Mouse (Mus musculus) left cerebral cortex, postnatal 4 days (tissue): Measurements from ENCODE around the gene Lrrc73. TPM values are rescaled to one million over a fixed set of nuclear protein-coding genes. Genes with fewer than 3 reads are reported as not detected.

Source experiments
- DNase-seq: peaks from one replicate; pipeline ENCODE4 v3.0.0-alpha.2; 2022
- intact Hi-C: fragments of 180-260 bp; cut with DNase I; formaldehyde crosslinking; loops from one replicate; pipeline ENCODE4 v1.15.1; 2025
- total RNA-seq, 2 experiments: library from RNA; stranded (reverse); gene quantifications; 2 replicates each; pipeline ENCODE4 v1.2.3; 2021

Gene Lrrc73
- total RNA-seq, 2 experiments from 2014 or later, result 84.5 to 94.1 TPM

- intact Hi-C loops, result no loop called here
- no peak for DNase-seq
These were observed 5.1 kb downstream of the Lrrc73 start for GRCm38 (mm10) chr17:46258279-46259053.

GRCm38 (mm10) chr17:46259675-46260074, 6.3 kb downstream of the Lrrc73 start:
- no peak for DNase-seq
- intact Hi-C loops, result no loop called here

DNA sequence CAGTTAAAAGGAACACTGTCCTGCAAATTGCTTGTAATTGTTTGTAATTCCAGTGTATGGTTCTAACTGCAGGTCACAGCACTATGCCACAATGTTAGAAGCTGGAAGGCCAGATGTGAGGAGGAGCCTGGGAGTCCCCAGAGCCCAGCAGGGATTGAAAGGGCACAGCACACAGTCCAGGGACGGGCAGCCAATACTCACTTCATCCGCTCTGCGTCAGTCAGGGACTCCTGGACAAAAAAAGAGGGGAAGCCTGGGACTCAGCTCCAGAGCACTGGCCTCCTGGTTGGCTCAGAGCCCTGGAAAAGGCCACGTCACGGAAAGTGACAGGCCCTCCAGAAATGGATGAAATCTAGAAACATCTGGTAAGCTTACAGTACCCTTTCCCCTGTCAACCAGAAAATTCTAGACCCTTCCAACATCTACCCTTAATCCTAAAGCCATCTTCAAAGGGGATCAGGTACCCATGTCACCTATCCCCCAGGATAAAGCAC, 8.9 kb downstream of the Lrrc73 start:
- DNase-seq, result no peak
- intact Hi-C loops, result no loop called here

GRCm38 (mm10) chr17:46265502-46265901, 12.2 kb downstream of the Lrrc73 start:
- DNase-seq, result no peak
- intact Hi-C loops, result loop anchor here (5.0 kb wide), 1 partner anchor 117 kb away; the partner anchor contains the start of gene Zfp318

DNA sequence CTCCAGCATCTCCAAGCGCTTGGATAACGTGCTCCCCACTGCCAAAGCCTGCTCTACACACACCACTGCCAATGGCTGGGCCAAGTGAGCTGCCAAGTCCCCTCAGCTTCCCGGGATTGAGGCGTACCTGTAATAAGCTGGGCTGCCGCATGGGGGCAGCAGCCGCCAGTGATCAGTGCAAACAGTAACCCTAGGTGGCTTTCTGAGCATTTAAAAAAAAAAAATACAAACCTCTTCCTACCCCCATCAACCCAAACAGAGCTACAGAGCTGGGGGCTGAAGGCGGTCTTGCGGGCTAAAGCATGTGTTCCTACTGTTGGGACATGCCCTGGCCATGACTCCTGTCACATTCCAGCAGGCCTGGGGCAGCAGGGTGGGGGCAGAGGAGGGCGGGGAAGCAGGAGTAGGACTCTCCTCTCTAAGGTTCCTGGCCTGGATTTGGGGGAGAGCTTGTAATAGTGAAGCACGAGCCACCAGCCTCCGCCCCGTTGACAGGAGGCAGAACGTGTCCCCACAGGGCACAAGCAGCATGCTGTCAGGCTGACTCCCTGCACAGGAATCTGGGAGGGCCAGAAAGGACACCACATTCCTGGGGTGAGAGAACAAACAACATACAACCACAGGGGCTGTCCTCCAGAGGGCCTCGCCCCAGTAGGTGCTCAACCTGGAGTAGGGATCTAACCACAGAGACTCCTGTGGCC, 12.7 kb downstream of the Lrrc73 start:
- intact Hi-C loops, result loop anchor here (5.0 kb wide), 1 partner anchor 116 kb away; the partner anchor contains the start of gene Zfp318
- peak; percentile 92 for DNase-seq

DNA sequence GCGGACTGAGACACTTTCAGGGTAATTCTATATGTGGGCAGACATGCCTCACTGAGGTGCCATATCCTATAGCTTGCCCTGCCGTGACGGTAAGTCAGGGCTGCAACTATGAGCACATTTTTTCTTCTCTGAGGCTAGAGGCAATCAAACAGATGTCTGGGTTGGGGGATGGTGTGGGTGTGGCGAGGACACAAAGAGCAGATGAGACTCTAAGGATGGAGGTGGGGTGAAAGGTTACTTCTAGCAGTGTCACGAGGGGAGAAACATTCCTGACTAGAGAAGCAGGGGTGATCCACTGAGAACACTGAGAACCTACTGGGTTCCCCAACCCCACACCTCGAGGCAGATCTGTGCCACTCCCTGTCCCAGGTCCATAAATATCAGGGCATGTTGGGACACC, 13.7 kb downstream of the Lrrc73 start:
- intact Hi-C loops, result loop anchor here (5.0 kb wide), 1 partner anchor 115 kb away; the partner anchor contains the start of gene Zfp318
- no peak for DNase-seq

GRCm38 (mm10) chr17:46267511-46267910, 14.2 kb downstream of the Lrrc73 start:
- intact Hi-C loops, result loop anchor here (5.0 kb wide), 1 partner anchor 115 kb away; the partner anchor contains the start of gene Zfp318

DNA sequence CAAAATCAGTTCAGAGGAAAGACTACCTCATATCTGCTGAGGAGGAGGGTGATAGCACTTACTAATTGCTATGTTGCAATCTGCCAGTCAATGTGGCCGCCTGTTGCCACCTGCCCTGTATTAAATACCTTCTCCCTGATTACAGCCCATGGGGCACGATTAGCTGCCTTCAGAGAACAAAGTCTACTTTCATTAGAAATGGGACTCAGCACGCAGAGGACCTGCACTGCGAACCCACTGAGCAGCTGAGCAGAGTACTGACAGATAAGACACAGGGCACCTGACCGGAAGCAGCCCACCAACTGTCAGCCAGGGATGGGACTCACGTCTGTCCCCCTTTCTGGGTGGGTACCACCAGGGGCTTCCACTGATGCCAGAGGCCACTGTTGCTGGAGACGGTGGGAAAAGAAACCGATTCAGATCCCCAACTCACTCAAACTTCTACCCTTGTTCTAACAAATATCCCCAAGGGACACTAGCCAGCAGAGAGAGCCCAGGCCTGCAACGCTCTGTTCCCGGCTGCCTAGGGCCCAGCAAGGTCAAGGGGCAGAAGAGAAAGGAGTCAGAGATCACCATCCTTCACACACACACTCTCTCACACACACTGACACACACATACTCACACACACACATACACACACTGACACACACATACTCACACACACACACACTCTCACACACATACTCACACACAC, 14.8 kb downstream of the Lrrc73 start:
- intact Hi-C loops, result loop anchor here (5.0 kb wide), 1 partner anchor 114 kb away; the partner anchor contains the start of gene Zfp318
- DNase-seq, result no peak

More at GRCm38 (mm10) chr17:46267511-46267910, 14.2 kb downstream of the Lrrc73 start:
- DNase-seq, result no peak

DNA sequence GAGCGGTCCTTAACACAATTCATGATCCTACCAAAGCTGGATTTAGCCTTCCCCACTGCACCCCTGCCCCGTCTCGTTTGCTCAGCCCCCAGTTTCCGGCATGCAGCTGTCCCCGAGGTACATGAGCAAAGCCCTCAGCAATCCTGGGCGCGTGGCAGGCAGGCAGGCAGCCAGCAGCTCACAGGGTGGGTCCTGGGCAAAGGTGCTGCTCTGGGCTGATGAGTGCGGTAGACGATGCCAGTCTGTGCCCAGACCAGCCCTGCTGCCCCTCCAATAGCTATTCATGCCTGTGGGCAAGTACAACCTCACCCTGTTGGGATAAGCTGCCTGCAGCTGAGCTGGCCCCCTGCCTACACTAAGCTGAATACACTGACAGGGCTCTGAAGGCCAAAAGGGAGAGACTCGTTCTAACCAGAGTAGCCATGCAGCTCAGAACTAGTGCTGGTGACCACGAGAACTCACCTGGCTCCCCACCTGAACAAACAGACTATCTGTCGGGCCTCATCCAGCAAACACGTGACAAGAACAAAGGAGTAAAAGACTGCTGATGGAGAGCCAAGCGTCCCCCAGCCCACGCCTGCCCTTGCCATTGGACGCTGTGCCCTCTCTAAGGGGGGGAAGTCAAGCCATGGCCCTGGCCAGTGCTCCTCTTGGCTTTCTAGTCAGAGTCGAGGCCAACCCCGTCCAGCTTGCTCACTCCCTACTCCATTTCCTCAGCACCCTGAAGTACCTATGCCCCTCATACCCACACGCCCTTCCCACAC, 16.6 kb downstream of the Lrrc73 start:
- no peak for DNase-seq
- intact Hi-C loops, result loop anchor here (5.0 kb wide), 1 partner anchor 112 kb away; the partner anchor contains the start of gene Zfp318

DNA sequence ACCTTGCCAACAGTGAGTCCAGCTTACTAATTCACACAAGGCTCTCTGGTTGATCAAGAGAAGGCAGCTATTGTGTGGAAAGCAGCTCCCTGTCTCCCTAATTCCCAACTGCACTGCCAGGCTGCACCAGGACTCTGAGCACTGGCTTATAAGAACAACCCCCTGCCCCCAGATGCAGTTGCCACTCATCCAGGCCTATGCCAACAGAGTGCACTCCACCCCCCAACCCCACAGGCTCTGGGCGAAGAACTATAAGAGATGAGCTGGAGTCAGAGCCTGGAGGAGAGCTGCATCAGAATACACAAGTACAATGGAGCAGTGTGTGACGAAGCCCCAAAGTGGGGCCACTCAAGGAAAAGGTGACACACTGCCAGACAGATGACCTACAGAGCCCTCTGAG, 18.7 kb downstream of the Lrrc73 start:
- no peak for DNase-seq
- intact Hi-C loops, result no loop called here

DNA sequence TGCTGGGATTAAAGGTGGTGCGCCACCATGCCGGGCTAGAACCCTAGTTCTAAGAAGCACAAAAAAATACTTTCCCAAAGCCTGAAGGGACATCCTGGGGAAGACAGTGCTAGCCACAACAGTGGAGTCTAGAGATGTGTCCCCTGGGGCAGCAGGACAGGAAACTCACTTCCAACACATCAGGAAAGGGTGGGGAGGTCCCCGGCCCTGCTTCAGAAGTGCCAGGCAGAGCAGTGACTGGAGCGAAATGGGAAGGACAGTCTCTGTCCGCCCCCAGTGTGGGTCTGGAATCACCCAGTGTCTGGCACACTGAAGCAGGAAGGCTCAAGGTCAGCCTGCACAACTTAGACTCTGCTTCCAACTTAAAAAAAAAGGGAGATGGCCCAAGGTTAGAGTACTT, 19.3 kb downstream of the Lrrc73 start:
- no peak for DNase-seq
- intact Hi-C loops, result no loop called here

DNA sequence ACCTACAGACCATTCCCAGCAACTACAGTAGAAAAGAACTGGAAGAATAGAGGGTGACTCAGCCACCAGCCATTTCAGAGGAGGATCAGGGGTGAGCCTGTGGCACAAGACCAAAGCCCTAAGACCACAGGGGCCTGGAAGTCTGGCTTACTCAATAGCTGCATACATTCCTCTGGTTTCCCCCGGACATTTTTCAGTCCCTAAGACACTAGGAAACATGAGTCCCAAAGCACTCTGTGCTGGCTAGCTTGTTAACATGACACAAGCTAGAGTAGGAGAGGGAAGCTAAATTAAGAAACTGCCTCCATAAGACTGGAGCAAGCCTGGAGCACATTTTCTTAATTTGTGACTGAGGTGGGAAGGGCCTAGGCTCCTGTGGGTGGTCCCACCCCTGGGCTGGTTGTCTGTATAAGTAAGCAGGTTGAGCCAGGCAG, 20.5 kb downstream of the Lrrc73 start:
- no peak for DNase-seq
- intact Hi-C loops, result no loop called here

DNA sequence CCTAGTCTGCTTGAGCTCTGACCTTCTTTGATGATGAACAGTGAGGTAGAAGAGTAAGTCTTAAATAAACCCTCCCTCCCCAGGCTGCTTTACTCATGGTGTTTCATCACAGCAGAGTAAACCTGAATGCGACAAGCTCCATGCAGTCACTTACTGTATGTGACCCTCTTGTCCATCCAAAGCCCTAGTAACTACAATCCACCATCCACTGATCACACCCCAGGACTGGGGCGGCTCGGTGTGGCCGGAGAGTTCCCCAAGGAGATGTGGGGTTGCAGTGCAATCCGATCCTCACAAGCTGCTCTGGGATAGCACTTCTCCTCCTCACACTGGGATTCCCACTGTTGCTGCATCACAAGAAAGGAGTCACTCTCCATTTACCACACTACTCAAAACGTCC, 21.1 kb downstream of the Lrrc73 start:
- DNase-seq, result no peak
- intact Hi-C loops, result no loop called here

- DNase-seq, result no peak
- intact Hi-C loops, result no loop called here
These were observed 21.7 kb downstream of the Lrrc73 start for GRCm38 (mm10) chr17:46275034-46275433.

DNA sequence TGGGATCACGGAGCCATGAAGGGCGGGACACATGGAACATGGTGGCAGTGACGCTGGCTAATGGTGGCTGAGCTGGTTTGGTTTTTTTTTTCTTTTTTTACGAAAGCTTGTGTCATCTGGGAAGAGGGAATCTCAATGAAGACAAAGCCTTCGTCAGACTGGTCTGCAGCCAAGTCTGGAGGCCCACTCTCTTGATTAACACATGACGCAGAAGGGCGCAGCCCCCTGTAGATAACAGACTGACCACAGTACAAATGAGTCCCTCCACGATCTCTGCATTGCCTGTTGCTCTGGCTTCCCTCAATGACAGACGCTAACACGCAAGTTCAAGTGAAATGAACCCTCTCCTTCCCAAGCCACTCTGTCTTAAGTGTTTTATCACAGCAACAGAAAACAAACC, 22.2 kb downstream of the Lrrc73 start:
- intact Hi-C loops, result no loop called here
- no peak for DNase-seq

GRCm38 (mm10) chr17:46277586-46277985, 24.3 kb downstream of the Lrrc73 start:
- no peak for DNase-seq
- intact Hi-C loops, result no loop called here

DNA sequence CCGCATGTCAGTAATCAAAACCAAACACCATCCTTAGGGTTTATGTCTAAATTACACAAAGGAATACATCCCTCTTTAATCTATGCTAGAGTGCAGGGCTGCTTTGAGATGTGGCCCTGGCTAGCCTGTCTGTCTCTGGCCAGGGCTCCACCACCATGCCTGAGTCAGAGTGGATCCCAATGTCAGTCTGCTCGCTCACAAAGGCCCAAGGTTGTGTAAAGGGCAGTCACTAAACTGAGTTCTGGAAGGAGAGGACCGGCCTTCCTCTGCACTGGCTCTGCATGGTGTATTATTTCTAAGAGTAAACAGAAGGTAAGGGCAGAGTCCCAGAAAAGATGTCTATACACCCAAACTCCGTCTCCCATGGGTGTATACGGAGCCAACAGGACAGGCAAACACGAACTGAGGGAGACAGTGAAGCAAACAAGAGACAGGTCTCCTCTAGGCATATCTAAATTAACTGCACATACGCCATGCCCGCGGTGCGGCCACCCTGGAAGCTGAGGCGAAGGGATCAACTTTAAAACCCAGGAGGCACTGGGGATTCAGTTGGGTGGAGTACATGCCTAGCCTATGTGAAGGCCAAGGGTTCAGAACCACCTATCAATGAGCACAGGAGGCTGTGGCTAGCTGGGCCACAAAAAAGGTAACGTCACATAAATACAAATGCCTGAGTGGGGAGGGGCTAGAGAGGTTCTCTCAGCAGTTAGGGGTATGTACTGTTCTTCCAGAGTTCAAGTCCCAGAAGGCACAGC, 24.9 kb downstream of the Lrrc73 start:
- intact Hi-C loops, result no loop called here
- no peak for DNase-seq

- intact Hi-C loops, result no loop called here
- peak; percentile 92 for DNase-seq
These were observed 29.3 kb downstream of the Lrrc73 start, which contains the start of gene Tjap1 for GRCm38 (mm10) chr17:46282483-46283123. Gene Tjap1 (minus strand): TSS chr17:46283026.

- DNase-seq, result no peak
- intact Hi-C loops, result no loop called here
These were observed 29.8 kb downstream of the Lrrc73 start for GRCm38 (mm10) chr17:46283140-46283539.
